ENCODE assay signal across 19 mouse cellular contexts in the genomic region with DNA sequence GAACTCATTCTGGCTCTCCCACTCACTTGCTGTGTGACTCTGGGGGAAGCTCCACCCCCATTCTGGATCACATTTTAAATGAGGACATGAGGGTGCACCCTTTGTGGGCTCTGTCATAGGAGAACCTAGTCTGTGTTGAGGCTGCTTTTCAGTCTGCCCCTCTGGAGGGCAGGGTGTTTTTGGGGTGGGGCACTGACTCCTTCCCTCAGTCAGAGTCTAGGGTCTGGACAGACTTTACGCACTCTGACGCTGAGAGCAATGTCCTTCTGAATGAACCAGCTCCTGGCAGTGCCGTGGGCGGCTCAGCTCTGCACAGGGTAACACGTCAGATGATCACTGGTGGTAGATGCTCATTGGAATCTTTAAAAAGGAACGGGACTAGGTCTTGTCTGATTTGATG.
A peak's percentile ranks its signal among the peaks of the same experiment; 100 is the strongest.
DNase-seq lines count a peak whose midpoint lies in the region; ATAC-seq lines count a peak whose summit lies in the region.
"Had no signal": no experiment of that assay in that cellular context is flagged by ENCODE, and none has a peak within 500 bp of the region (broad histone marks: within the 10 kb centered on the region; RNA-seq: fewer than 3 reads in every experiment).

No protein-coding gene starts in this region.

- H3K9ac ChIP-seq in hindbrain, embryonic 16.5 days (ENCODE audit: low read depth, low read length): no peak overlapping the region
- H3K9ac ChIP-seq in hindbrain, embryonic 11.5 days (ENCODE audit: low read depth, low read length): no peak overlapping the region
- H3K9ac ChIP-seq: heart, embryonic 13.5 days; hindbrain, embryonic 14.5 days; limb, embryonic 13.5 days; lung, embryonic 15.5 days had no signal

- H3K4me2 ChIP-seq in hindbrain, embryonic 16.5 days (ENCODE audit: low read length): no peak overlapping the region
- no peak overlapping the region for H3K4me2 ChIP-seq in hindbrain, embryonic 11.5 days (replicated peaks; ENCODE audit: low read depth, low read length)
- H3K4me2 ChIP-seq: heart, embryonic 13.5 days; hindbrain, embryonic 14.5 days; limb, embryonic 13.5 days; lung, embryonic 15.5 days had no signal

- no peak for DNase-seq in hindbrain, embryonic 11.5 days (ENCODE audit: low spot score)
- peak; percentile 44 to 73 for DNase-seq in frontal cortex, adult 2 months (ENCODE audit: extremely low spot score in 1 of 2, low spot score in 1 of 2)
- DNase-seq in layer of hippocampus, postnatal 14 days (ENCODE audit: low spot score in 2 of 2): peak; percentile 28
- DNase-seq in right cerebral cortex, adult 2 months (ENCODE audit: low spot score in 2 of 2): peak; percentile 68 to 78
- DNase-seq in c-Kit-positive CD71-positive TER-119-positive erythroid progenitor cells, embryonic 14.5 days (ENCODE audit: low spot score): no peak
- no peak for DNase-seq in kidney, postnatal 14 days
- no peak for DNase-seq in adrenal gland, adult 2 months
- DNase-seq: adrenal gland, postnatal 25 days; gastrocnemius, postnatal 25 days; thymus, adult 2 months had no signal

- 70% methylated on average over 6 of the region's 6 CpGs for WGBS in hindbrain, embryonic 16.5 days
- 73% methylated on average over 6 of the region's 6 CpGs for WGBS in hindbrain, embryonic 11.5 days

- no peaks in the 10 kb centered on the region for H3K27me3 ChIP-seq in hindbrain, embryonic 16.5 days (replicated peaks; ENCODE audit: control insufficient read depth, insufficient read depth, low read length)
- H3K27me3 ChIP-seq in hindbrain, embryonic 11.5 days (ENCODE audit: control insufficient read depth, insufficient read depth, low read length): no peaks in the 10 kb centered on the region
- H3K27me3 ChIP-seq: heart, embryonic 13.5 days; limb, embryonic 13.5 days; lung, embryonic 15.5 days had no signal

- no peak overlapping the region for H3K27ac ChIP-seq in hindbrain, embryonic 16.5 days (ENCODE audit: low read depth, low read length)
- no peak overlapping the region for H3K27ac ChIP-seq in hindbrain, embryonic 11.5 days (ENCODE audit: low read depth, low read length)
- H3K27ac ChIP-seq: embryonic facial prominence, embryonic 10.5 days; heart, embryonic 13.5 days; hindbrain, embryonic 14.5 days; kidney, postnatal 0 days; limb, embryonic 13.5 days; lung, embryonic 15.5 days had no signal

- H3K9me3 ChIP-seq in hindbrain, embryonic 16.5 days (ENCODE audit: control insufficient read depth, low read length): no peaks in the 10 kb centered on the region
- H3K9me3 ChIP-seq in hindbrain, embryonic 11.5 days (ENCODE audit: control insufficient read depth, low read length): no peaks in the 10 kb centered on the region
- H3K9me3 ChIP-seq: embryonic facial prominence, embryonic 10.5 days; G1E; heart, embryonic 13.5 days; limb, embryonic 13.5 days; lung, embryonic 15.5 days; megakaryocyte, embryonic 14.5 days had no signal

- H3K36me3 ChIP-seq in hindbrain, embryonic 16.5 days (ENCODE audit: control insufficient read depth, insufficient read depth, low read length): no peaks in the 10 kb centered on the region; the same call in 1 of the 2 replicates
- H3K36me3 ChIP-seq in hindbrain, embryonic 11.5 days (ENCODE audit: control insufficient read depth, insufficient read depth, low read length): no peaks in the 10 kb centered on the region
- H3K36me3 ChIP-seq: embryonic facial prominence, embryonic 10.5 days; G1E; heart, embryonic 13.5 days; limb, embryonic 13.5 days; lung, embryonic 15.5 days had no signal

- H3K4me3 ChIP-seq in hindbrain, embryonic 16.5 days (ENCODE audit: low read length): no peak overlapping the region
- no peak overlapping the region for H3K4me3 ChIP-seq in hindbrain, embryonic 11.5 days (ENCODE audit: low read depth, low read length)
- H3K4me3 ChIP-seq: embryonic facial prominence, embryonic 10.5 days; heart, embryonic 13.5 days; limb, embryonic 13.5 days; lung, embryonic 15.5 days; megakaryocyte, embryonic 14.5 days had no signal

- peak; percentile 60; the same call in 1 of the 2 replicates for ATAC-seq in hindbrain, embryonic 16.5 days
- no peak for ATAC-seq in hindbrain, embryonic 11.5 days (ENCODE audit: low FRiP score)

- H3K4me1 ChIP-seq in hindbrain, embryonic 16.5 days (ENCODE audit: control insufficient read depth, insufficient read depth, low read depth, low read length): no peaks in the 10 kb centered on the region; the same call in 1 of the 2 replicates
- no peaks in the 10 kb centered on the region for H3K4me1 ChIP-seq in hindbrain, embryonic 11.5 days (replicated peaks; ENCODE audit: control insufficient read depth, insufficient read depth, low read length)
- H3K4me1 ChIP-seq: embryonic facial prominence, embryonic 10.5 days; heart, embryonic 13.5 days; limb, embryonic 13.5 days; lung, embryonic 15.5 days; megakaryocyte, embryonic 14.5 days had no signal

Comparison
In these comparisons a context has a peak if more than half of its experiments do, and no peak if none do; other contexts are left out.
1. DNase-seq: peak in frontal cortex, adult 2 months (2 of 2), layer of hippocampus, postnatal 14 days (2 of 2) and right cerebral cortex, adult 2 months (2 of 2); none in hindbrain, embryonic 11.5 days (single experiment), c-Kit-positive CD71-positive TER-119-positive erythroid progenitor cells, embryonic 14.5 days (single experiment), kidney, postnatal 14 days (single experiment) and adrenal gland, adult 2 months (single experiment).